In genomic region chr10:95193875-95194281, GRCm38 (mm10) we compare ENCODE assay signal across 12 mouse cellular contexts.
DNase-seq lines count a peak whose midpoint lies in the region; ATAC-seq lines count a peak whose summit lies in the region.
"Had no signal": no experiment of that assay in that cellular context is flagged by ENCODE, and none has a peak within 500 bp of the region (broad histone marks: within the 10 kb centered on the region; RNA-seq: fewer than 3 reads in every experiment).

No protein-coding gene starts in this region.

- H3K4me1 ChIP-seq in neural tube, embryonic 12.5 days: peaks cover 25% of the 10 kb centered on the region
- peaks cover 18% of the 10 kb centered on the region for H3K4me1 ChIP-seq in heart, embryonic 11.5 days (ENCODE audit: control insufficient read depth, insufficient read depth, low read length)
- H3K4me1 ChIP-seq in stomach, embryonic 15.5 days: no peaks in the 10 kb centered on the region

- no peaks in the 10 kb centered on the region for H3K27me3 ChIP-seq in neural tube, embryonic 12.5 days (replicated peaks)
- no peaks in the 10 kb centered on the region for H3K27me3 ChIP-seq in heart, embryonic 11.5 days (ENCODE audit: control insufficient read depth, insufficient read depth, low read length)
- no peaks in the 10 kb centered on the region for H3K27me3 ChIP-seq in stomach, embryonic 15.5 days (replicated peaks)
- H3K27me3 ChIP-seq: hindbrain, embryonic 13.5 days; midbrain, embryonic 15.5 days; Patski had no signal

- H3K4me3 ChIP-seq in neural tube, embryonic 12.5 days: no peak overlapping the region
- no peak overlapping the region for H3K4me3 ChIP-seq in heart, embryonic 11.5 days (ENCODE audit: low read depth, low read length)
- H3K4me3 ChIP-seq in stomach, embryonic 15.5 days (replicated peaks): no peak overlapping the region
- H3K4me3 ChIP-seq: hindbrain, embryonic 13.5 days; midbrain, embryonic 15.5 days had no signal

- H3K27ac ChIP-seq in neural tube, embryonic 12.5 days: no peak overlapping the region
- peak overlapping the region; percentile 46; the same call in 1 of the 2 replicates for H3K27ac ChIP-seq in heart, embryonic 11.5 days (ENCODE audit: low read depth, low read length)
- H3K27ac ChIP-seq in stomach, embryonic 15.5 days: no peak overlapping the region
- H3K27ac ChIP-seq: hindbrain, embryonic 13.5 days; midbrain, embryonic 15.5 days had no signal

- no peak overlapping the region for H3K9ac ChIP-seq in neural tube, embryonic 12.5 days
- H3K9ac ChIP-seq in heart, embryonic 11.5 days (ENCODE audit: low read depth, low read length): no peak overlapping the region
- no peak overlapping the region for H3K9ac ChIP-seq in stomach, embryonic 15.5 days
- H3K9ac ChIP-seq: hindbrain, embryonic 13.5 days; midbrain, embryonic 15.5 days had no signal

- H3K4me2 ChIP-seq in neural tube, embryonic 12.5 days (replicated peaks): peak overlapping the region; percentile 30
- peak overlapping the region; percentile 18 for H3K4me2 ChIP-seq in heart, embryonic 11.5 days
- H3K4me2 ChIP-seq in stomach, embryonic 15.5 days: peak overlapping the region; percentile 11
- H3K4me2 ChIP-seq: hindbrain, embryonic 13.5 days; midbrain, embryonic 15.5 days had no signal

- H3K9me3 ChIP-seq in neural tube, embryonic 12.5 days: 0 out of 2 replicates have a peak, but pooled peaks cover under 1% of the 10 kb centered on the region
- no peaks in the 10 kb centered on the region for H3K9me3 ChIP-seq in heart, embryonic 11.5 days (replicated peaks; ENCODE audit: control insufficient read depth, low read length)
- peaks cover 4% of the 10 kb centered on the region; the same call in 1 of the 2 replicates for H3K9me3 ChIP-seq in stomach, embryonic 15.5 days
- H3K9me3 ChIP-seq: hindbrain, embryonic 13.5 days; midbrain, embryonic 15.5 days had no signal

- no peak for DNase-seq in neural tube, embryonic 10.5 days (ENCODE audit: extremely low spot score, low spot score)
- peak; percentile 15 to 50 for DNase-seq in kidney, postnatal 25 days
- DNase-seq in spleen, adult 18-20 months: no peak
- DNase-seq in right cerebral cortex, adult 18-20 months: no peak
- DNase-seq in layer of hippocampus, postnatal 14 days (ENCODE audit: low spot score in 2 of 2): no peak
- DNase-seq: cerebellum, adult 11-12 months had no signal

- no peaks in the 10 kb centered on the region for H3K36me3 ChIP-seq in neural tube, embryonic 12.5 days
- no peaks in the 10 kb centered on the region for H3K36me3 ChIP-seq in heart, embryonic 11.5 days (ENCODE audit: control insufficient read depth, insufficient read depth, low read length)
- no peaks in the 10 kb centered on the region for H3K36me3 ChIP-seq in stomach, embryonic 15.5 days
- H3K36me3 ChIP-seq: hindbrain, embryonic 13.5 days; midbrain, embryonic 15.5 days had no signal

- 56% methylated on average over 11 of the region's 11 CpGs for WGBS in neural tube, embryonic 12.5 days
- WGBS in heart, embryonic 11.5 days (ENCODE audit: insufficient replicate concordance): 54% methylated on average over 11 of the region's 11 CpGs
- WGBS in stomach, embryonic 15.5 days: 42% methylated on average over 11 of the region's 11 CpGs

- no peak for ATAC-seq in neural tube, embryonic 12.5 days (ENCODE audit: low FRiP score, low read depth)
- ATAC-seq in heart, embryonic 11.5 days (replicated peaks; ENCODE audit: insufficient number of reproducible peaks, low FRiP score, low TSS enrichment): no peak
- no peak for ATAC-seq in stomach, embryonic 15.5 days (ENCODE audit: insufficient read depth, low FRiP score, low read depth)
- ATAC-seq: midbrain, embryonic 15.5 days; Patski had no signal

Comparison
In these comparisons a context has a peak if more than half of its experiments do, and no peak if none do; other contexts are left out.
1. DNase-seq: peak in kidney, postnatal 25 days (2 of 2); none in neural tube, embryonic 10.5 days (single experiment), spleen, adult 18-20 months (0 of 2), right cerebral cortex, adult 18-20 months (single experiment) and layer of hippocampus, postnatal 14 days (0 of 2).
2. Peak in every context shown above with its lines, with median percentiles within 50 percentile points of each other: H3K4me2 ChIP-seq.